8 mouse cellular contexts compared by ENCODE assay signal in the genomic region with DNA sequence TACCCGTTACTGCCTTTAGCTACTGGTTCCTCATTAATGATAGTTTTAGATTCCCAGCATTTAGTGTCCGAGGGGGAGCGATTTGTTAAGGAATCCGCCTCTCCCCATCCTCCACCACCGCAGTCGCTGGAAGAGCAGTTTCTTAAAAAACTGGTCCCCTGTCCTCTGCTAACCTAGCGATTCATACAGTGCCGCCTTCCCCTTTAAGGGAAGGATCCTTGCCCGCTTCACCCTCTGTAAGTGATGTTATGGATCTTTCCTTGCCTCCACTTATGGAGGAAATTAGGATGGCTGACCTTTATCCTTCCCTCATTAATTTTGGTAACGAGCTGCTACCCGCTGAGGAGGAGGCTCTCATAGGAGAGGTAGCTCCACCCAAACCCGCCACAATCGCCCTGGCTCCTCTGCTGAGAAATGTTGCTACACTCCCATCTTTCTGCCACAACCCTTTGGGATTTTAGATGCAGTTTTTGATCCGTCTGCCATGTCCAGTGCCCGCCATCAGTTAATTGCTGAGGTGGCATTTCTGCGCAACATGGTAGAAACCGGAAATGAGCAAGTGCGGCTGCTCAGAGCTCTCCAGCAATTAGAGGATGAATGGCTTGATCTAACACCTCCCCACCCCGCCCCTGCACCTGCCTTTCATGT. TPM values are rescaled to one million over a fixed set of nuclear protein-coding genes. Genes with fewer than 3 reads are reported as not detected.
A peak's percentile ranks its signal among the peaks of the same experiment; 100 is the strongest.
DNase-seq lines count a peak whose midpoint lies in the region; ATAC-seq and TF ChIP-seq lines count a peak whose summit lies in the region.

No protein-coding gene starts in this region.

- under 1% methylated on average over 19 of the region's 19 CpGs for WGBS in embryonic facial prominence, embryonic 11.5 days
- WGBS in heart, embryonic 14.5 days, result under 1% methylated on average over 19 of the region's 19 CpGs
- WGBS in kidney, postnatal 0 days, result 1% methylated on average over 19 of the region's 19 CpGs
- under 1% methylated on average over 19 of the region's 19 CpGs for WGBS in limb, embryonic 15.5 days
- WGBS in midbrain, embryonic 15.5 days, result 0% methylated on average over 19 of the region's 19 CpGs

- peak overlapping the region; percentile 40 for H3K4me3 ChIP-seq in embryonic facial prominence, embryonic 11.5 days (ENCODE audit: low read depth, low read length)
- H3K4me3 ChIP-seq in heart, embryonic 14.5 days (ENCODE audit: control insufficient read depth in 1 of 2, insufficient read depth in 1 of 2, low read depth in 1 of 2, low read length in 2 of 2), result peak overlapping the region; percentile 54 to 71
- peak overlapping the region; percentile 50 for H3K4me3 ChIP-seq in kidney, postnatal 0 days (replicated peaks; ENCODE audit: low read depth, low read length)
- H3K4me3 ChIP-seq in limb, embryonic 15.5 days, result peak overlapping the region; percentile 41
- peak overlapping the region; percentile 67 for H3K4me3 ChIP-seq in midbrain, embryonic 15.5 days

- peak overlapping the region; percentile 59 for H3K4me2 ChIP-seq in embryonic facial prominence, embryonic 11.5 days (ENCODE audit: low read depth, low read length)
- peak overlapping the region; percentile 92 for H3K4me2 ChIP-seq in heart, embryonic 14.5 days (ENCODE audit: low read length)
- peak overlapping the region; percentile 86 for H3K4me2 ChIP-seq in kidney, postnatal 0 days (ENCODE audit: low read length)
- H3K4me2 ChIP-seq in limb, embryonic 15.5 days, result peak overlapping the region; percentile 50
- H3K4me2 ChIP-seq in midbrain, embryonic 15.5 days, result peak overlapping the region; percentile 72

- H3K9ac ChIP-seq in embryonic facial prominence, embryonic 11.5 days (replicated peaks; ENCODE audit: low read length), result peak overlapping the region; percentile 54
- H3K9ac ChIP-seq in heart, embryonic 14.5 days (ENCODE audit: low read length), result peak overlapping the region; percentile 66
- H3K9ac ChIP-seq in kidney, postnatal 0 days (ENCODE audit: low read depth, low read length), result peak overlapping the region; percentile 14
- peak overlapping the region; percentile 4; the same call in 1 of the 2 replicates for H3K9ac ChIP-seq in limb, embryonic 15.5 days
- peak overlapping the region; percentile 75 for H3K9ac ChIP-seq in midbrain, embryonic 15.5 days

- no peaks in the 10 kb centered on the region for H3K36me3 ChIP-seq in embryonic facial prominence, embryonic 11.5 days (replicated peaks; ENCODE audit: control insufficient read depth, insufficient read depth, low read depth, low read length)
- no peaks in the 10 kb centered on the region for H3K36me3 ChIP-seq in heart, embryonic 14.5 days (ENCODE audit: control insufficient read depth, insufficient read depth, low read length)
- no peaks in the 10 kb centered on the region for H3K36me3 ChIP-seq in kidney, postnatal 0 days (ENCODE audit: insufficient read depth, low read length)
- H3K36me3 ChIP-seq in limb, embryonic 15.5 days, result no peaks in the 10 kb centered on the region
- no peaks in the 10 kb centered on the region for H3K36me3 ChIP-seq in midbrain, embryonic 15.5 days (replicated peaks)

- DNase-seq in urinary bladder, adult 18-20 months (ENCODE audit: low spot score in 2 of 2), result peak; percentile 6 to 35
- DNase-seq in urinary bladder, postnatal 4 days (ENCODE audit: low spot score in 2 of 2), result no peak
- DNase-seq in embryonic facial prominence, embryonic 11.5 days (ENCODE audit: low spot score), result peak; percentile 60
- peak; percentile 66 for DNase-seq in kidney, postnatal 0 days (ENCODE audit: low spot score)
- DNase-seq in spleen, postnatal 10 days (ENCODE audit: low spot score in 2 of 2), result peak; percentile 20 to 47

- no peaks in the 10 kb centered on the region for H3K9me3 ChIP-seq in embryonic facial prominence, embryonic 11.5 days (replicated peaks; ENCODE audit: control insufficient read depth, low read length)
- no peaks in the 10 kb centered on the region for H3K9me3 ChIP-seq in heart, embryonic 14.5 days (ENCODE audit: control insufficient read depth, low read length)
- no peaks in the 10 kb centered on the region for H3K9me3 ChIP-seq in kidney, postnatal 0 days (replicated peaks; ENCODE audit: low read length)
- no peaks in the 10 kb centered on the region for H3K9me3 ChIP-seq in limb, embryonic 15.5 days
- H3K9me3 ChIP-seq in midbrain, embryonic 15.5 days, result no peaks in the 10 kb centered on the region

- no peaks in the 10 kb centered on the region for H3K27me3 ChIP-seq in embryonic facial prominence, embryonic 11.5 days (ENCODE audit: control insufficient read depth, insufficient read depth, low read length)
- H3K27me3 ChIP-seq in heart, embryonic 14.5 days (ENCODE audit: control insufficient read depth, insufficient read depth, low read length), result peaks cover 6% of the 10 kb centered on the region; the same call in 1 of the 2 replicates
- no peaks in the 10 kb centered on the region for H3K27me3 ChIP-seq in kidney, postnatal 0 days (ENCODE audit: insufficient read depth, low read length)
- no peaks in the 10 kb centered on the region for H3K27me3 ChIP-seq in limb, embryonic 15.5 days
- H3K27me3 ChIP-seq in midbrain, embryonic 15.5 days (replicated peaks), result no peaks in the 10 kb centered on the region

- no peak for TF ChIP-seq CTCF in kidney, postnatal 0 days (IDR thresholded peaks at IDR 0.05; ENCODE audit: low read depth)

- H3K27ac ChIP-seq in embryonic facial prominence, embryonic 11.5 days (replicated peaks; ENCODE audit: low read depth, low read length), result no peak overlapping the region
- H3K27ac ChIP-seq in heart, embryonic 14.5 days (replicated peaks in 1 of 2; ENCODE audit: control insufficient read depth in 1 of 2, insufficient read depth in 1 of 2, low read depth in 2 of 2, low read length in 2 of 2), result no peak overlapping the region
- H3K27ac ChIP-seq in kidney, postnatal 0 days, result 0 out of 2 replicates have a peak overlapping the region, but pooled peaks have one; percentile 15
- no peak overlapping the region for H3K27ac ChIP-seq in limb, embryonic 15.5 days
- H3K27ac ChIP-seq in midbrain, embryonic 15.5 days, result peak overlapping the region; percentile 97

- H3K4me1 ChIP-seq in embryonic facial prominence, embryonic 11.5 days (ENCODE audit: control insufficient read depth, insufficient read depth, low read length), result no peaks in the 10 kb centered on the region
- H3K4me1 ChIP-seq in heart, embryonic 14.5 days (ENCODE audit: control insufficient read depth in 2 of 2, insufficient read depth in 2 of 2, low read length in 2 of 2), result peaks cover 0 to 3% of the 10 kb centered on the region in 2 experiments; a peak in 2 of 4 replicates
- H3K4me1 ChIP-seq in kidney, postnatal 0 days (replicated peaks; ENCODE audit: insufficient read depth, low read length), result no peaks in the 10 kb centered on the region
- H3K4me1 ChIP-seq in limb, embryonic 15.5 days, result no peaks in the 10 kb centered on the region
- H3K4me1 ChIP-seq in midbrain, embryonic 15.5 days, result peaks cover 6% of the 10 kb centered on the region

- ATAC-seq in embryonic facial prominence, embryonic 11.5 days (replicated peaks; ENCODE audit: insufficient number of reproducible peaks, low FRiP score, low TSS enrichment, low read depth), result peak; percentile 76
- ATAC-seq in heart, embryonic 14.5 days (ENCODE audit: insufficient number of reproducible peaks, insufficient read depth, low FRiP score, low read depth), result no peak
- ATAC-seq in kidney, postnatal 0 days (replicated peaks; ENCODE audit: low FRiP score, low read depth), result peak; percentile 68; the same call in 1 of the 2 replicates
- ATAC-seq in limb, embryonic 15.5 days (ENCODE audit: insufficient number of reproducible peaks, low FRiP score, low TSS enrichment, low read depth), result no peak
- peak; percentile 95 for ATAC-seq in midbrain, embryonic 15.5 days (replicated peaks)

RNA-seq across cellular contexts. Expression of gene H2-M10.1, which starts 10.8 kb away (rescaled TPM):
- polyA plus RNA-seq in embryonic facial prominence, embryonic 11.5 days (2014; fragmentation: Nextera tagmentation; extraction: Ambion mirVana), result not detected in 2 replicates
- polyA plus RNA-seq in heart, embryonic 14.5 days (2014; fragmentation: Nextera tagmentation; extraction: Ambion mirVana), result not detected in 2 replicates
- not detected in 2 replicates for polyA plus RNA-seq in kidney, postnatal 0 days (2015; fragmentation: Nextera tagmentation; extraction: Ambion mirVana)
- not detected in 2 replicates for polyA plus RNA-seq in limb, embryonic 15.5 days (2015; fragmentation: Nextera tagmentation; extraction: Ambion mirVana)
- polyA plus RNA-seq in midbrain, embryonic 15.5 days (2015; fragmentation: Nextera tagmentation; extraction: Ambion mirVana), result not detected in 2 replicates

RNA-seq across cellular contexts. Expression of gene H2-M10.2, which starts 28.9 kb away (rescaled TPM):
- not detected in 2 replicates for polyA plus RNA-seq in embryonic facial prominence, embryonic 11.5 days (2014; fragmentation: Nextera tagmentation; extraction: Ambion mirVana)
- polyA plus RNA-seq in heart, embryonic 14.5 days (2014; fragmentation: Nextera tagmentation; extraction: Ambion mirVana), result not detected in 2 replicates
- not detected in 2 replicates for polyA plus RNA-seq in kidney, postnatal 0 days (2015; fragmentation: Nextera tagmentation; extraction: Ambion mirVana)
- not detected in 2 replicates for polyA plus RNA-seq in limb, embryonic 15.5 days (2015; fragmentation: Nextera tagmentation; extraction: Ambion mirVana)
- polyA plus RNA-seq in midbrain, embryonic 15.5 days (2015; fragmentation: Nextera tagmentation; extraction: Ambion mirVana), result 0.20 and 0.35 TPM in 2 replicates

RNA-seq across cellular contexts. Expression of gene Trim39, which starts 43.1 kb away (rescaled TPM):
- polyA plus RNA-seq in embryonic facial prominence, embryonic 11.5 days (2014; fragmentation: Nextera tagmentation; extraction: Ambion mirVana), result 14.0 and 15.6 TPM in 2 replicates
- 8.7 and 9.5 TPM in 2 replicates for polyA plus RNA-seq in heart, embryonic 14.5 days (2014; fragmentation: Nextera tagmentation; extraction: Ambion mirVana)
- polyA plus RNA-seq in kidney, postnatal 0 days (2015; fragmentation: Nextera tagmentation; extraction: Ambion mirVana), result 9.6 and 10.2 TPM in 2 replicates
- polyA plus RNA-seq in limb, embryonic 15.5 days (2015; fragmentation: Nextera tagmentation; extraction: Ambion mirVana), result 16.7 and 17.5 TPM in 2 replicates
- 29.0 and 31.2 TPM in 2 replicates for polyA plus RNA-seq in midbrain, embryonic 15.5 days (2015; fragmentation: Nextera tagmentation; extraction: Ambion mirVana)

RNA-seq across cellular contexts. Expression of gene H2-M10.3, which starts 53.1 kb away (rescaled TPM):
- not detected in 2 replicates for polyA plus RNA-seq in embryonic facial prominence, embryonic 11.5 days (2014; fragmentation: Nextera tagmentation; extraction: Ambion mirVana)
- not detected in 2 replicates for polyA plus RNA-seq in heart, embryonic 14.5 days (2014; fragmentation: Nextera tagmentation; extraction: Ambion mirVana)
- not detected in 2 replicates for polyA plus RNA-seq in kidney, postnatal 0 days (2015; fragmentation: Nextera tagmentation; extraction: Ambion mirVana)
- not detected in 2 replicates for polyA plus RNA-seq in limb, embryonic 15.5 days (2015; fragmentation: Nextera tagmentation; extraction: Ambion mirVana)
- not detected in 2 replicates for polyA plus RNA-seq in midbrain, embryonic 15.5 days (2015; fragmentation: Nextera tagmentation; extraction: Ambion mirVana)

RNA-seq across cellular contexts. Expression of gene Rpp21, which starts 57.3 kb away (rescaled TPM):
- polyA plus RNA-seq in embryonic facial prominence, embryonic 11.5 days (2014; fragmentation: Nextera tagmentation; extraction: Ambion mirVana), result 83.6 and 92.6 TPM in 2 replicates
- polyA plus RNA-seq in heart, embryonic 14.5 days (2014; fragmentation: Nextera tagmentation; extraction: Ambion mirVana), result 108 and 111 TPM in 2 replicates
- 119 and 137 TPM in 2 replicates for polyA plus RNA-seq in kidney, postnatal 0 days (2015; fragmentation: Nextera tagmentation; extraction: Ambion mirVana)
- 89.3 and 104 TPM in 2 replicates for polyA plus RNA-seq in limb, embryonic 15.5 days (2015; fragmentation: Nextera tagmentation; extraction: Ambion mirVana)
- 124 and 138 TPM in 2 replicates for polyA plus RNA-seq in midbrain, embryonic 15.5 days (2015; fragmentation: Nextera tagmentation; extraction: Ambion mirVana)

Comparison
In these comparisons a context has a peak if more than half of its experiments do, and no peak if none do; other contexts are left out.
1. DNase-seq: peak in urinary bladder, adult 18-20 months (2 of 2), embryonic facial prominence, embryonic 11.5 days (single experiment), kidney, postnatal 0 days (single experiment) and spleen, postnatal 10 days (2 of 2); none in urinary bladder, postnatal 4 days (0 of 2).
2. ATAC-seq: peak in embryonic facial prominence, embryonic 11.5 days (single experiment), kidney, postnatal 0 days (single experiment) and midbrain, embryonic 15.5 days (single experiment); none in heart, embryonic 14.5 days (single experiment) and limb, embryonic 15.5 days (single experiment).
3. H3K27ac ChIP-seq: peak in kidney, postnatal 0 days (single experiment) and midbrain, embryonic 15.5 days (single experiment); none in embryonic facial prominence, embryonic 11.5 days (single experiment), heart, embryonic 14.5 days (0 of 2) and limb, embryonic 15.5 days (single experiment).
4. H3K9ac ChIP-seq: peak in every context shown above with its lines; median percentile 75 in midbrain, embryonic 15.5 days; 66 in heart, embryonic 14.5 days; 54 in embryonic facial prominence, embryonic 11.5 days; 14 in kidney, postnatal 0 days; 4 in limb, embryonic 15.5 days.
5. Peak in every context shown above with its lines, with median percentiles within 50 percentile points of each other: H3K4me2 ChIP-seq and H3K4me3 ChIP-seq.